Mouse (Mus musculus): ENCODE results near the gene Tnfaip8l1.

Gene Tnfaip8l1

DNA sequence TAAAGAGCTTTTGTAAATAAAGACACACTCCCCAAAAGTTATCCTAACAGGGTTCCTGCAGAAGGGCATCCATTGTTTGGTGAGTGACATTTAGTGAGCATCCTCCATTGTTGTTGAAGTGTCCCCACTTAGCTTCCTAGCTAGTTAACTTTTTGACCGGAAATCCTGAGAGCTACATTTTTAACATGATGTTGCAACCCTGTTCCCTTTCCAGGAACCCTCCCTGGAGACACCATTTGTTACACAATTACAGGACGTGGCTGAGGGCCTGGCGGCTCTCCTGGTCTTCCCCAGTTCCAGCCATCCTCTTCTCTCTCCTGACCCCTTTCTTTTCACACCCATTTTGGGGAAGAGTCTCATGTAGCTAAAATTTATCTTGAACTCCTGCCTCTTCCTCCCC is 57.5 kb downstream of the Tnfaip8l1 start:
- no peak for DNase-seq (ENCODE audit: low spot score in 2 of 2)
